Mouse (Mus musculus) cerebellum, adult 9-10 months (tissue): ENCODE measurements around the gene Hsp90ab1.

Experiments used
- DNase-seq: peaks from one replicate; pipeline ENCODE4 v3.0.0; 2022

Gene Hsp90ab1

DNA sequence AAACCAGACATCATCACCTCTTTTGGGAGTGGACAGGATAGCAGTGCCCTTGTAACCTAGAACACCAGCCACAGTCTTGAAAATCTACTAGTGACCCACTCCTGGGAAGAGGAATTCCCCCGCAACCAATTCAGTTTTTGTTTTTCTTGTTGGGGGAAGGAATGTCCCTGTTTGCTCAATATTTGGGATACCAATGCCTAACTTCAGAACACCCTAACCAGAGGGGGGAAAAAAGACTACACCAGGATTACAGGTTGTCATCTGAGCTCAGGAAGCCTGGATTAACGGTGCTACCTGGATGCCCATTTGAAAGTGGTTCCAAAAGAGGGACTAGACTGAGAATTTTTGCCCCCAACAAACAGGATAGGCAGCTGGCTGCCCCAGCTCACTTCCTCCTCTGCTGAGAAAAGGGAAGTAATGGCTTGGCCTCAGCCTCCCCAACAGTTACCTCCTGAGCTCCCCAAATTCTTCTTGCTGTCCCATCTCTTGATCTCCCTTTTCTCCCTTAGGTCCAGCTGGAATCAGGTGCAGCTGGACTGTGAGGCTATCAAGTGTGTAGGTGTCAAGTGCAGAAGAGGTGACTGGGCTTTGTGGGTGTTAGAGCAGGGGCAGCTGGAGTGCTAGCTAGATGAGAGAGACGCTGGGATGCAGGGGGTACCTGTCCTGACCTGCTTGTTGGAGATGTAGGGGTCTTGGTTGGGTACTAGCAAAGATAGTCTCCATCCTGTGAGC lies 16.4 kb downstream of the Hsp90ab1 start:
- no peak for DNase-seq

DNA sequence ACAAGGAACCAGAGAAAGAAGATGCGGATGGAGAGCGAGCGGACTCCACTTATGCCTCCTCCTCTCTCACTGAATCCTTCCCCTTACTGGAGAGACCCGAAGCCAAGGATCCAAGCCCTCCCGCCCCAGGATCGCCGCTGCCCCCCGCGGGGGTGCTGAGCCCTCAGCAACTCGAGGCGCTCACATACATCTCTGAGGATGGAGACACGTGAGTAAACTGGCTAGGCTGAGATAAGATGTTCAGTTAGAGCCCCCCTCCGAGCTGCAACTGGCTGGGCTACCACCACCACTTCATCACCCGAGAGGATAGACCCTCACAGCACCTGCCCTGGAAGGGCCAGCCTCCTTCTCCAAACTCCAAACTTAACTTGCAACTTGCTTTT lies 17.0 kb downstream of the Hsp90ab1 start:
- peak; percentile 55 for DNase-seq

GRCm38 (mm10) chr17:45555452-45556106 lies 17.5 kb downstream of the Hsp90ab1 start, which contains the start of gene Nfkbie:
TSS of gene Nfkbie (plus strand) at chr17:45555703.
- DNase-seq = peak; percentile 93

- peak; percentile 44 for DNase-seq
These were observed 18.7 kb downstream of the Hsp90ab1 start for GRCm38 (mm10) chr17:45554420-45554819.

- no peak for DNase-seq
These were observed 20.0 kb downstream of the Hsp90ab1 start for GRCm38 (mm10) chr17:45553065-45553464.

GRCm38 (mm10) chr17:45551816-45552451 lies 21.1 kb downstream of the Hsp90ab1 start:
- DNase-seq = peak; percentile 94

- no peak for DNase-seq
These were observed 21.7 kb downstream of the Hsp90ab1 start for GRCm38 (mm10) chr17:45551249-45551796.

- DNase-seq = peak; percentile 69
These were observed 22.8 kb downstream of the Hsp90ab1 start for GRCm38 (mm10) chr17:45550253-45550652.

DNA sequence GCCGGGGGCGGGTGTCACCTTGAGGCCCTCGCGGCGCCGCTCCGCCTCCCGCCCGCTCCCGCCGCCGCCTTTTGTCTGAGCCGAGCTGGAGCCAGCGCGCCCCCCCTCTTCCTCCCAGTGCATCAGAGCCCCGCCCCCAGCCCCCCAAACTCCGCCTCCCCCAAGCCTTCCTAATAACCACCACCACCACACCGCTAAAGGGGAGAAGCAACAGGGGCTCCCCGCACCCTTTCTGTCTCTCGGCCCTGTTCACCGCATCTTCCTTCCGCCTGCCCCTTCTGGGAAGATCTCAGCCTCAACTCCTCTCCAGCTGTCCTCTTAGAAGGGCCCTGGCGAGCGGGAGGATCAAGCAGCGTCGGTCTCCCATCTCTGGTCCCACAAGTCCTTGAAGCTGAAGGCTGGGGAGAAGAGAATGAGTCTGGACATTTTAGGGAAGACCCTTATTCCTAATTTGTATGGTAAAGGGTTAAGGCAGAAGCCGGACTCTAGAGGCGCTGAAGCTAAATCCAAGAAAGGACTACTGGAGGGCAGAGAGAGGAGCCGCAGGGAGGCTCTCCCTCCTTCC lies 23.4 kb downstream of the Hsp90ab1 start, which contains the start of gene Tmem151b:
TSS of gene Tmem151b (minus strand) at position 61 of the 565 bp plus-strand sequence.
- peak; percentile 81 for DNase-seq

DNA sequence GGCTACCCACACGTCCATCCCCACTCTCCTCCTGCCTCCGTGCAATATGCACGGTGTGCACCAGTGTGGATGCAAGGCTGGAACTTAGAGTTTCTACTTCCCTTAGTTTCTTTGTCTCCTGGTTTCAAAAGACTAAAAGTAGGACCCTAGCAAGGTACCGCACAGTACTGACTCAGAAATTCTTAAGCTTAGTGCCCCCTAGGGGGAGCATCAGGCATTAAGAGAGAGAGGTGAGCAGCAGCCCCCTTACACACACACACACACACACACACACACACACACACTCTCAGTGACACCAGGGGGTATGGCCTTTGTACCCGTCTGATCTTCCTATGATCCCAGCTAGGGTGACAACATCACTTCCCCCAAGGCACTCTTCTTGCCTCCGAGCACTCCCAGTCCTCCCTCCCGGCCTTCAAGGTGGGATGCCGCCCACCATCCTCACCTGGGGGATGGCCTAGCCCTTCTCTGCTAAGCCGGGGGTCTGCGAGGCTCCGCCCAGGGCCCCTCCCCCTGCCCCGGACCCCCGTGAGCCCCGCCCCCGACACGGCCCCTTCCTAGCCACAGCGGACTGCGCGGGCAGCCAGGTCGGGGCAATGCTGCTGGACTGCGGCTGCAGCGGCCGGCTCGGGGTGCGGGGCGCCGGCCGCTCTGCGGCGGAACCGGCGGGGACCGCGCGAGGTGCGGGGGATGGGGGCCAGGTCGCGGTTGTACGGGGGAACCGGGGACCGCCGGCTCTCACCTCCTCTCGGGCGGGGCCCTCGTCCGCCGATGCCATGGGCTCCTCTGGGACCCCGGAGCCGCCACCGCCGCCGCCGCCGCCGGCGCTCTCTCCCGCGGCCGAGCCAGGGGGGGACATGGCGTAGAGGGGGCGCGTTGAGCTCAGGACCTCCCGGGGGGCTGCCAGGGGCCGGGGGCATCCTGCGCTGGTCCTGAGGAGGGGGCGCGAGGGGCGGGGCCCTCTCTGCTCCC lies 24.2 kb downstream of the Hsp90ab1 start:
- DNase-seq = peak; percentile 90

DNA sequence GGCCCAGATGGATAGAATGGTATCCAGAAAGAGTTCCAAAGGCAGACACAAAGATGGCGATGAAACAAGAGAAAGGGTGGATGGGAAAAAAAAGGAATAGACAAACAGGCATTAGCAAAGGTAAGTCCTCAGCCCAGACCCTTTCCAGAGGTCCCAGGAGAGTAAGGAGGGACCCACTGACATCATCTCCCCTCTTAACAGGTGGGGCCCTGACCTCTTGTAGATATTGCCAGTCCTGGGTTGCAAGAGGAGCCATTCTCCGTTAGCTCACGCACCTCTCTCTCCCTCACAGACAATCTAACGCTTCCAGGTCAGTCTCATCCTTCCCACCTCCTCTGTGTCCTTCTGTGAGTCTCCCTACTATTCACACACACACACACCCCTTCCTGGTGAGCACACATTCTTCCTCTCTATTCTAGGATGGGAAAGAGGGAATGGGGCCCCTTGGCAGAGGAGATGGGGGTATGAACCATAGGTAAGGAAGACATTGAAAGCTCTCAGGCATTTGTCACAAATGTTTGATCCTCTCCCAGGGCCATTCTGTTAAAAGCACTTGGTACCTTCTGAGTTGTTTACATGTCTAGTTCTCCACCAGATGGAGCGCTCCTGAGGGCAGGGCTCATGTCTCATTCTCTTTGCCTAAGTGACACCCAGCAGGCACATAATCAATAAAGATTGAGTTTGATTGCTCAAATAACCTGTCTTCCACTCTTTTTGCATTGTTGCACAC lies 25.4 kb downstream of the Hsp90ab1 start:
- peak; percentile 84 for DNase-seq

- peak; percentile 80 for DNase-seq
These were observed 26.1 kb downstream of the Hsp90ab1 start for GRCm38 (mm10) chr17:45546941-45547340.

DNA sequence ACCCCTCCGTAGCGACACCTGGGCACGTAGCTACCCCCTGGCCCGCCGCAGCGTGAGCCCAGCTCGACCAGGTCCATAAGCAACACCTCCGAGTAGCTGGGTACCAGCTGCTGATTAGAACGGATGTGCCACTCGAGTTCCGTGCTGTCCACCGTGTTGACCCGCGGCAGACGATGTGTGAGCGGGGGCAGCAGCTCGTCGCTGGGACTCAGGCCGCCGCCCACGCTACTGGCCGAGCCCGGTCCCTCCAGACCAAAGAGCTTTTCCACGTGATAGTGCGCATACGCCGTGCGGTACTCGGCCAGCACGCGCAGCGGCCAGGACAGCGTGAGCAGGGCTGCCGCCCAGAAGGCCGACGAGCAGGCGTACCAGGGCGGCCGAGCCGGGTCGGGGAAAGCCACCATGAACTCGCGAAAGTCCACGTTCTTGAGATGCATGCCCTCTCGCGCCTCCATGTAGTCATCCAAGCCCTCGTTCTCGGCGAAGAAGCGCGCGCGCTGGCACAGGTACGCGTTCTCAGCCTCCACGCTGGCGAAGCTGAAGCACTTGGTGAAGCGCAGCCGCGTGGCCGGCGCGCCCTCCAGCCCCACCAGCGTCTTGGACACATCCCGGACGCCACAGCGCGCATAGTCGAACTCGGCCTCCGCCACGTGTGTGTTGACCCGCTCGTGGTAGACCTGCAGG lies 27.7 kb downstream of the Hsp90ab1 start:
- peak; percentile 63 for DNase-seq

GRCm38 (mm10) chr17:45544873-45545277 lies 28.2 kb downstream of the Hsp90ab1 start:
- peak; percentile 61 for DNase-seq

DNA sequence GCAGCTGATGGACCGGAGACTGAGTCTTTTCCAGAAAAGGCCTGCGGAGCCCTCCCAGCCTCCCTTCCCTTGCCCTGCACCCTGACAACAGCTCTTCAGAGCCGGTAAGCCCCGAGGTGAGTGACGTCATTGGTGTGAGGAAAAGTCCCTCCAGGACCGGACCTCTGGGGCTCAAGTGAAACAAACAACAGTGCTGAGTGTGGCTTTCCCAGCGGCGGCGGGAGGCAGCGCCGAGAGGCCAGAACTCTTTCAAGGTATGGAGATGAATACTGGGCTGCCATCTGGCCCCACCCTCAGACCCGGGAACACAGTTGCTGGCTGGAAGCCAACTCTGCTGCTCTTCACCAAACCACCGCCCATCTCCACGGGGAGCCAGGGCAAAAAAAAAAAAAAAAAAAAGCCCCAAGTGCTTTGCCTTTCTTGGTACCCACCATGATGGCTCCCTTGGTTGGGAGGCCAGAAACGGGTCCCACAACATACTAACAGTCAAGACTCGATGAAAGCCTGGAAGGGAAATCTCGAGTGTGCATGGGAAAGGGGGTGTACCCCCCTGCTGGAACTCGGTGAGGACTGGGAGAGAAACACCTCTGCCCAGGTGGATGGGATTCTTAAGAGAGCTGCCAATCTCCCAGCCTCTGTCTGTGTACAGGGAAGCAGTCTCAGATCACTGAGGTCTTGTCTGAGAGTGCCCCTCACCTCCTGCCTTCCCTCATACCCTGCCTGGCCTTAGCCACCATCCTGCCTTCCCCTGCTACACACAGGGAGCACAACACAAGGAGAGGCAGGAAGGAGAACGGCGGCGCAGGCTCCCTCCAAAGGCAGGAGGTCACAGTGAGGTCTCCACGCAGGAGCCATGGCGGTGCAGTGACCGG lies 28.8 kb downstream of the Hsp90ab1 start:
- peak; percentile 75 for DNase-seq

- peak; percentile 66 for DNase-seq
These were observed 30.0 kb downstream of the Hsp90ab1 start for GRCm38 (mm10) chr17:45543115-45543514.

DNA sequence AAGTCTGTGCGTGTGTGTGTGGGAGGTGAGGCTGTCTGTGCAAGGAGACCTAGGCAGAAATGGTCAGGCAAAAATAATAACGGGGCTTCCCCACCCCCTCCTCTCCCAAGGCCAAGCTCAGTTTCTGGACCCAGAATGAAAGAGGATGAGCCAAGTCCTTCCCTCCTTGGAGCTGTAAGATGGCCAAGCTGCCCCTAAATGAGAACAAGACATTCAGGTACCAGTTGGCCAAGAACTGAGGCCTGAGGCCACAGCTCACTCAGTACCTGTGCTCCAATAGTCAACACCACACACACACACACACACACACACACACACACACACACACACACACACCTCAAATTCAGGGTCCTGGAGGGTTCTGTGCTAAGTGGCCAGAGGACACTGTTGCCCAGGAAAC lies 30.4 kb downstream of the Hsp90ab1 start:
- DNase-seq = peak; percentile 76

DNA sequence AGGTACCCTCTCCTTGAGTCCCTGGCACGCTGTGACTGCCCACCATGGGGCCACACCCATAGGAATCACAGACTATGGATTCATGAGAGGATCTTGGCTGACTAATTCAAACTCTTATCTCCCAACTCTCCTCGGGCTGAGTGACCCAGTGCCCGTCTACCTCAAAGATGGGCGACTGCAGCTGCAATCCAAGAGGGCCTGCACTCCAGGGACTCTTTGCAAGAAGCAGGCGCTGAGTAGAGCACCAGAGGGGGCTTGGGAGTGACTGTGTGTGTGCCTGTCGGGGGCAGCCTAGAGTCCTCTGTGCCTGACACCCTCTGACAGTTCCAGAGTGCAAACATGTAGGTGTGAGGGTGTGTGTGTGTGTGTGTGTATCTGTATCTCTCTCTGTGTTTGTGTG lies 30.9 kb downstream of the Hsp90ab1 start:
- DNase-seq = no peak

GRCm38 (mm10) chr17:45539664-45540063 lies 33.4 kb downstream of the Hsp90ab1 start:
- no peak for DNase-seq

- no peak for DNase-seq
These were observed 34.7 kb downstream of the Hsp90ab1 start for GRCm38 (mm10) chr17:45538394-45538793.
